Mouse (Mus musculus) lung, postnatal 4 days (tissue): ENCODE results near the gene Prox1.

Experiments
- DNase-seq, 2 experiments: peaks; one replicate each; pipeline ENCODE4 v3.0.0; 2021

The Prox1 gene

DNA sequence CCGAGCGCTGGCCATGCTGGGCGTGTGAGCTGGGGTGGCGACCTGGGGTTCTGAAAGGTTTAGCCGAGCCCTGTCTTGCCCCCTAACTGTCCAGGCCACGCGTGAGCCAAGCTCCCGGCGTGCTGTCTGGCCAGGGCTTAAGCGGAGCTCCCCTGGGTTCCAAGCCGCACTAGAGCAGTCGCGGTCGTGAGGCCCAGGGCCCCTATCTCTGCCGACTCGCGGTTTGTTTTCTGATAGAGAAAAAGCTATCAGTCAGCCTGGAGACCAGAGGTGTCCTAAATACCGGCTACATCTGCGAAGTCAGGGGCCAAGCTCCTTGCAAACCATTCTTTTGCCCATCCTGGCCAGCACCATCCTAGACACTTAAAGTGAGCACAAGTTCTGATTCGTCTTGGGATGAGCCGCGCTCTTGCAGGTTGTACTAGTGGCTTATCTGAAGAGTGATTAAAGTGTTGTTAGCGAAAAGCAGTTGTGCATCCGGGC is 2.5 kb upstream of the Prox1 start:
- no peak for DNase-seq

DNA sequence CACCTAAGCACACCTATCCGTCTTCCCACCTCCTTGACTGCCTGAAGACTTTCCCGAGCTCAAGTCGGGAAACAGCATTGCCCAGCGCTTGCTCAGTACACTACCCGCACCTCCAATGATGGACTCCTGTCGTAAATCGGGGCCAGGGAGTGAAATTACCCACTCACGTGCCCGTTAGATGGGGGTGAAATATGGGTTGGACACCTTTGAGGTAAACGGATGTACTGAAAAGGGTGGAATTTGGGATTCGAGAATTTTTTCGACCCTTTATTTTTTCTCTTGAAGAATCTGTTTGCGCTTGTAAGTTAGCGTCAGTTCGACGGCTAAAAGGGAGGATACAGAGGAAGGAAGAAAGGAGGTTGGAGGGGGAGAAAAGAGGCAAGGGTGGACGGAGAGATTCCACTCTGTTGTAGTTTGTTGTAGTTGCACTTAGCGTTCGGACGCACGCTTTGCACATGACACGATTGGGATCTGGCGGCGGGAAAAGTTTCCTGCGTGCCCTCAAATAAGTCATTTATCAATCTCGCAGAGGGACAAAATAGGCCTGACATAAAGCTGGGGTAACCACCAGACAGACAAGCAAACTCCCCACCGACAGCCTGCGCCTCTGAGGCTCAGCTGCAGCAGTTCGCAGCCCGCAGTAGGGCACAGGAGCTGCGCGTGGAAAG is 1.9 kb upstream of the Prox1 start:
- DNase-seq = no peak

DNA sequence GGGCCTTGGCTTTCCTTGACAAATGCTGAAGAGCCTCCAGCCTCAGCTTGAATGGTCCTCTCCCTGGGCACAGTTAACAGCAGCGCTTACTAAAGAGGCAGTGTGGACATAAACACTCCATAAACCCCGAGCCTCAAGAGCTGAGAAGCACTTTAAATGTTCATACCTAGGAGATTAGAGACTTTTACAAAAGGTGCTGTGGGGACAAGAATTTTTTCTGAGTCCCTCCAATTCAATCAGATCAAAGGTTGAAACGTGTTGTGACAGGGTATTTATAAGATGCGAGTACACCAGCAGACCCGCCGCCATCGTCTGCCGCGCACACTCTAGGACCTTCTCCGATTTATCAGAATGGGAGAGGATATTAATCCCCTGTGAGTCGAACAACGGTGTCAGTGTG is 1.2 kb upstream of the Prox1 start:
- no peak for DNase-seq

DNA sequence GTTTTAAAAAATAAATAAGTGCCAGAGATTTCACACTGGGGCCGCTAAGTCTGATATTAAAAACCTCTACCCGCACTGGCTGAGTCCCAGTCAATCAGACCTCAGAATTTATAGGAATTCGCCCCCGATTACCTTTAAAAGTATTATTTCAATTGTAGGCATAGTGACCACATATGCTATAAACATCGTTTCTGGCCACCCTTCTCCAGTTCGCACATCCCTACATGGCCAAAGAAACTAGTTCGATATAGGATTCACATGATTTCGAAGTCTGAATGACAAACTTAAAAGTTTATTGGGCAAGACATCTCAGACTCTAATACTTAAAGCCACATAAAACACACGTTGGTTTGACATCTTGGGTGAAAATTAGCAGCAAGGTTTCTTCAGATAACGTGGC is 827 bp upstream of the Prox1 start:
- DNase-seq = no peak

DNA sequence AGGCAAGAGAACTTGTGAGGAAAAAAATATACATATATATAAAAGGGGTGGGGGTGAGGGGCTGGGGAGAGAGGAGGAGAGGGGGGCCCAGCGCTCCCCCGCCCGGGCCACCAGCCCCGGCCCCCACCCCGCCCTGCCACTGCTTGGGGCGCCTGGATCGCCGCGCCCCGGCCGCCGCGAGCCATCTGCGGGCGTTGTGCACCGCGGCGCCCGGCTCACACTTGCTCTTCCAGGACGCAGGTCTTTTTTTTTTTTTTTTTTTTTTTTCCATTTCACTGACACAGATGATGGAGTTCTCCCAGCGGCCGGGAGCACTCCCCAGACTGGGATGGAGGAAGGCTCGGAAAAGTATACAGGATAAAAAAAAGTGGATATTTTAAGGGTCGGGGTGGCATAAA is 304 bp upstream of the Prox1 start:
- no peak for DNase-seq

DNA sequence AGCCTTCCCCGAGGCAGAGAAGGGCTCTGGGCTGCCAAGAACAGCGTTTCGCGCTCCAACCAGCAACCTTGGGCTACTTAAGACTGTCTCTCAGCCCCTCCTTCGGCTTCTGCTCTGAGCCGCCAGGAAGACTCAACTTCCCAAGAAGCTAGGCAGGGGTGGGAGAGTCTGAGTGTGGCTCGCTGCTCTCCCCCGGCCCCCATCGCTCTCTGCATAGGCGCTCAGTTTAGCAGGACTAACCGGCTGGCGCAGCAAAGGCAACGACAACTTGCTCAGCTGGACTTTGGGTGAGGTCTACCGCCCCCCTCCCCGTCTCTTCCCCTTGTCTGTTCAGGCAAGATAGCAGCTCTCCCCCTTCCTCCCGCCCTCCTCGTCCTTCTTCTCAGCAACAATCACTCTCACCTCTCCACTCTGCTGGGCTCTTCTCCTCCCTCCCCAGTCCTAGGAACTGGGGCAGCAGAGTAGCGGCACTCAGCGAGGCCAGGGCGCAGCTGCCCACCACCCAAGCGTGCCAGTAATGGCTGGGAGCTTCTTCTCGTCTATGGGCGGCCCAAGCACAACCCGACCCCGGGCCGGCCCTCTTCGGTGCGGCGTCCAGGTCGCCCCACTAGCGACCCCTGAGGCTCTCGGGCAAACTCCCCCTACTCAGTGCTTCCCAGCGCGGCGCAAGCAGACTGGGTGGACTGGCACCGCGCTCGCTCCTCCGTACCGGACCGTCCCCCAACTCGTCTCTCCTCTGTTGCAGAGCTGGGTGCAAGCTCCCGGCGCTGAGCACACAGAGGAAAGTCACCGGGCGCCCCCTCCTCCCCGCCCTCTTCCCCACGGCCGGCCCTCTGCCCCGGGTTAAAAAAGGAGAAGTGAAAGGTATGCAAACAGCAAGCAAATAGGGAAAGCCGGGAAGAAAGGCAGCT is 1.5 kb downstream of the Prox1 start:
- DNase-seq = peak in 1 of 2 experiments; percentile 10

DNA sequence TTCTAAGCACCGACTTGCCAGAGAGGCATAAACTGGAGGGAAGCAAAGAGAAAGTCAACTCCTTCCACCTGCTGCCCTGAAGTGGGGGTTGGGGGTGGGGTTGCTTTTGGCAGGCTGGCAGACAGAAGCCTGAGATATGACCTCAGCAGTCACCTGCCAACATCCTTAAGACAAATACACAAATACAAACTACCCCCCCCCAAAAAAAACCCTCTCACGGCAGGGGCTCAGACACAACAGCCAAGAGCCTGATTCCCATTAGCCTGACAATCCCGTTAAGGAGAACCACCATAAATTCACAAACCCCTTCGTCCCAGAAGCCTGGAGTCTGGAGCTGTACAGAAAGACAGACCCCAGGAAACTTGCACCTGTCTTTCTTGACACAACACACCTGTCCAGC is 2.4 kb downstream of the Prox1 start:
- no peak for DNase-seq

DNA sequence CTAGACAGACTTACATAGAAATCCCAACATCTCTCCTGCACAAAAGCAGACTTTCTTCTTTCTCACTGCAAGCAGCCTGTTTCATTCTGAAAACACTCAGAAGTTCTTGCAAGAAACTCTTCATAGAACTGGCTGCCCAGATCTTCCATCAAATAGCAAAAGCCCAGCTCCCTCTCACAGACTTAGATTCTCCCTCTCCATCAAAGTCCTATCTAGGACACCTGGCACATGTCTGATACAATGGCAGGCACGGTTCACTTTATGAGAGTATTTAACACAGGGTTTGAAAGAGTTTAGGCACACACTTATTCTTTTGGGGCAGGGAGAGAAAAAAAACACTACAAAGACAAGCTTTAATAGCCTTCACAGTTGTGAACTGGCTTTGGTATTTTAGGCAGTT is 2.9 kb downstream of the Prox1 start:
- no peak for DNase-seq

DNA sequence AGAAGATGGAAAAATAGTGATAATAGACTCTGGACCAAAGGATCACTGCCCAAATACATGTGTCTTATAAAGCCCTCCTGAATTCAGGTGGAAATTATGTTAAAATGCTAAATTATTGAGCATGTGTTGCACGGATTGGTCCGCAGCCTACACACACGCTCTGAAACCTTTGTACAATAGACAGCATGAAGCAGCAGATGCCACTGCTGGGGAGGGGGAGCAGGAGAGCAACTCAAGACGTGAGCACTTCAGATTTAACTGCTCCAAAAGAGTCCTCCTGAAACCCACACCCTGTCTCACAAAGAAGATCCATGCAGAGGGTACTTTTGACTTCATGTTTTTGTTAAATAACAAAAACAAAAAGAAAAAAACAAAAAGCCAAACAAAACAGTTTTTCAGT is 5.0 kb downstream of the Prox1 start:
- no peak for DNase-seq

DNA sequence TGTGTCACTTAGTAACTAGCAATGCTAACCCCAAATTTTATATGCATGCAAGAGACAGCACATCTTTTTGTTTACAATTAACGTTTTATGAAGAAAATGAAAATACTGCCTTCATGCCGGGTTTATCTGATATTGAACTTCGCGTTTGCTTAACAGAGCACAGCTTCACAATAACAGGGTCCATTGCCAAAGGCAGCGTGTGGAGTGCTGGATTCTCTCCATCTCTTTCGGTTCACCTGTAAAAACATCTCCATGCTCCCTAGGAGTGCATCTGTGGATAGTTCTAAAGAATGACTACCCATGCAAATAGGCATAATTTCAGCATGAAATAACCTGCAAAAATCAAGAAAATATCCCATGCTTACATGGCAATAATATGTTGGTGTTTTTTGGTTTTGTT is 7.0 kb downstream of the Prox1 start:
- no peak for DNase-seq

DNA sequence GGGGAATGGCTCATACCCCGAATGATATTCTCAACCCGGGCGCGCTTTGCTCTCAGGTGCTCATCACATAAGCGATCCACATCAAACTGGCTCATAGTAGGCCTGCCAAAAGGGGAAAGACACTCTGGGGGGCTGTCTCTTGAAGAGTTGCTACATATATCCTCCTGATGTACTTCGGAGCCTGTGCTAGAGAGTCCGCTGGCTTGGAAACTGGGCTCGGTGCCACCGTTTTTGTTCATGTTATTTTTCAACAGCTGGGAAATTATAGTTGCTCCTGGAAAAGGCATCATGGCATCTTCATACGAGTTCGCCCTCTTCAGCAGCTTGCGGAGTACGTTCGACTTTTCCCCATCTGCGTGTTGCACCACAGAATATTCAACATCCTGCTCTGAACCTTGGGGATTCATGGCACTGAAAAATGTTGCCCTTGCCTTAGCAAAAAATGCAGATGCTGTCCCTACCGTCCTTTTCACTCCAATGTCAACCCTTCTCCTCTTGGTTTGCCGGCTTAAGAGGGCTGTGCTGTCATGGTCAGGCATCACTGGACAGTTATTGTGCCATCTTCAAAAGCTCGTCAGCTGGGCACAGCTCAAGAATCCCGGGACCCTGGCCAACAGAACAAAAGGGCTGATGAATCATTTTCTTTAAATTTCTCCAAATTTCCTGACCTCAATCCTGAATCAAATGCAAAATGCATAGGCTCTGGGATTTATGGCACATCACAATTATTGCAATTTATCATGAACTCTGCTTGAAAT is 8.6 kb downstream of the Prox1 start:
- DNase-seq = peak; percentile 47 to 75

DNA sequence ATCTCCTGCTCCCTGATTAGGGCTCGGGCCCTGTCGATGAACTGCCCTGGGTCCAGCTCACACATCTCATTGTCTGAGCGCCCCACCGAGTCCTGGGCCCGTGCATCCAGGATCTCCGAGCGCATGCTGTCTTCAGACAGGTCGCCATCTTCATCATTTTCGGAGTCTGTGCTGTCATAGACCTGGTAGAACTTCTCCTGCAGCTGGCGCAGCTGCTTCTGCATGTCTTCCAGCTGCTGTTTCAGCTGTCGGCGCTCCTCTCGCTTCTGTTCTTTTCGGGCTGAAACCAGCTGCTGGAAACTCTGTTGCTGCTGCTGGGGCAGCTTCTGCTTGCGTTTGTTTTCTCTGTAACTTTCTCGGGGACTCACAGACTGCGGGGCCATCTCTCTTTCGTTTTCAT is 9.2 kb downstream of the Prox1 start:
- DNase-seq = peak; percentile 23 to 69

DNA sequence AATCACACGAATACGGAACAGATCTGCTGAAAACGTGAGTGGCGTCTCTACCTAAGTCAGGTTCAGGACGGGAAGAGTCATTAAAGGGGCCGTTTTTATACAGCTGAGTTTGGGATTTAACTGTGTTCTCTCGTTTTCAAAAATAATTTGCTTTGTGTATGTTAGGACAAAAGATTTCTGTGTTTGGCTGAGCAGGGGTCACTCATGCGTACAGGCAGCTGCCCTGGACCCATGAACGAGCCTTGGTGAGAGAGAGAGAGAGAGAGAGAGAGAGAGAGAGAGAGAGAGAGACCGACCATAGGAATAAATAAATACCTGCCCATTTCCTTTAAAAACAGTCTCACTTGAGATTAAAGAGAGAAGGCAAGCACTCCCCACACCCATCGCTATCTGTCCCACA is 11.1 kb downstream of the Prox1 start:
- no peak for DNase-seq

DNA sequence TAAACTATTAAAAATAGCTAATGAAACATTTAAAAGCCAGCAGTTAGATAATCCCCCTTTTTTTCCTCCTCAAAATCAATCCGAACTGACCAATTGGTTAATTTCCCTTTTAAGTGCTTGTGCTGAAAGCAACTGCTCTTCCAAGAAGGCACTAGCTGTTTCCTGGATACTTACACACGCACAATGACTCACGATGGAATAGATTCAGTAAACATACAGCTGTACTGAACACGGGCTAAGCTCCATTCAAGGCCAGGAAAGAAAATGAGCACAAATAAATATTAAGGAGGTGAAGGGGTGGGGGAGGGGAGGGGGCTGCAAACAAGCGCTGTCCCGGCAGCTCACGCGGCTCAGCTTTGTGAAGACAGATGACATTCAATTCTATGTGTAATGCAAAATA is 14.8 kb downstream of the Prox1 start:
- DNase-seq = no peak

DNA sequence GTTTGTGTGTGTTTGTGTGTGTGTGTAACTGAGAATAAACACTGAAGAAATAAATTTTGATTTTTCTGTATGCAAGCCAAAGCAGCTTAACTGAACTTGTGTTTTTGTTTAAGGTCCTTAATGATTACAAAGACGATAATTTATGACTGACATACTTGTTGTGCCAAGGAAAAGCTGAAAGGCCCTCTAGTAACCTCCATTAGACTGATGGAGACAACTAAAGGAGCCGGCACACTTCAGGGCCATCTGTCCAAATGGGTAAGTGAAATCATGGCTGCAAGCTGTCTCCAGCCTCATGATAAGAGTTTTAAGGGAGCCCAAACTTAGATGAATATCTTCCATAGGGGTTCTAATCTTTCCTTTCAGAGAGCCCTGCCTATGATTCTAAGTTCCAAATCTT is 15.5 kb downstream of the Prox1 start:
- DNase-seq = no peak

DNA sequence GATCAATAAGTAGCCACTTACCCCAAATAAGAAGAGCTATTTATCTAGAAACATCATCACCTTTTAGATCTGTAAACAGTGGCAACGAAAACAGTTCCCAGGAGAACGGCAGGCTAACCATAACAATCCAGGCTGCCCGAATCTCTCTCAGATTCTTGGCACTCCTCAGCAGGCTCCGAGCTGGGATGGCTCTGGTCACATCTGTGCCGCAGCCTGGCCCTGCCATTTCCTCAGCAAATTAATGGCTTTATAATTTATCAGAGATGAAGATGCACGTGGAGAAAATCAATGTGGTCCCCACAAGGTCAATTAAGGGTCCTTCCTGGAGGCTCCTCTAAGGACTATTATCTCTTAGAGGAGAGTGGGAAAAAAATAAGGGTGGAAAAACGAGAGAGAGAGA is 16.2 kb downstream of the Prox1 start:
- no peak for DNase-seq

DNA sequence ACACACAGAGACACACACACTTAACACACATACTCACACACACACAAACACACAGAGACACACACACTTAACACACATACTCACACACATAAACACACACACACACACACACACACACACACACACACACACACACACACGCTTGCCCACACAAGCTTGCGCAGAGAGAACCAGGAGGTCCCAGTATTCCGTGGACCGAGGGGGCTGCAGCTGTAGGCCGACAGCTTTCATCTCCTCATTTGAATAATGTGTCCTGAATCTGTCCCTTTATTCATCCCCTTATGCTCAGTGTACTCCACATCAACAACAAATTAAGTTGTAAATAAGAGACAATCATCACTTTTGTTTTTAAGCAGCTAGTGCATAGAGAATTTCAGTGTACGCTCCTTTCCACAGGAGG is 17.9 kb downstream of the Prox1 start:
- no peak for DNase-seq

DNA sequence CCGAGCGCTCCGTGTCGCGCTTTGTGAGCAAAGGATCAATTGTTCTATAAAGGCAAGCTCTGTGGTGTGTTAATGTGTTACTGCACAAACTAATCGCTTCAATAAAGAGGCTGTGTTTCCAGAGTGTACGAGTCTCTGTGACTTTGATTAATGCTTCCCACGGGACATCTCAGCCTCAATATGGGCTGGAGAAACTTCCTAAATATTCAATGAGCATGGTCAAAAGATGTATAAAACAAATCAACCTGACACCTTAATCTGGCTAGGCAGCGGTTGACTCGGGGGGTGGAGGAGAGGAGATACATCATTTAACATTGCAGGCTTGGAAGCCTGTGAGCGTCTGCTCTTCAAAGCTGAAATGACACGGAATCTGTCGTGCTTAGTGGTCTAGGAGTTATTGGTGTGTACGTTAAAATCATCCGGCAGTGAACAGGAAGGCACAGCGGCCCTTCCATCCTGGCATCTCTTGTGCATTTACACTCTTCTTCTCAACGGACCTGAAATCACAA is 21.2 kb downstream of the Prox1 start:
- no peak for DNase-seq

DNA sequence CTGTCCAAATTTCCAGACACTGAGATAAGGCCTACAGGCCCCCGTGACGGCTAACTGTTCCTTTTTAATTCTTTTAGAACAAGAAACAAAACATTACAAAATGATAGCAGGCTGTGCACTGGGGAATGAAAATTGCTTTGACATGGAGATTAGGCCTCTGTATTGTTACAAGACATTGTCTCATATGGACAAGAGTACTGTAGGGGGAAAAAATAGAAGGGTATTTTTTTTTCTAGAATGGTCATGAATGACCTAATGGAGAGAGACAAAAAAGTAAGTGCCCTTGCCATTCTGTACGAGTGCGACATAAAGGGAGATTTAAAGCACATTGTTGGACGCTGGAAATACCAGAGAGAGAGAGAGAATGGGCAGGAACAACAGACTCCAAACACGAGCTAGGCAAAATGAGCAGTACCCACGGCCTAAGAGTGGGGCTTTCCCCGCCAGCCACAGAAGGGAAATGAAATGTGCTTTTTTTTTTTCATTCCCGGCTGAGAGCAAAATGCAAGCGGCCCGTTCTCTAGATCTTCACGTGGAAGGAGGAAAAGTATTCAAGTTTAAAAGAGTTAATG is 21.8 kb downstream of the Prox1 start:
- DNase-seq = no peak

DNA sequence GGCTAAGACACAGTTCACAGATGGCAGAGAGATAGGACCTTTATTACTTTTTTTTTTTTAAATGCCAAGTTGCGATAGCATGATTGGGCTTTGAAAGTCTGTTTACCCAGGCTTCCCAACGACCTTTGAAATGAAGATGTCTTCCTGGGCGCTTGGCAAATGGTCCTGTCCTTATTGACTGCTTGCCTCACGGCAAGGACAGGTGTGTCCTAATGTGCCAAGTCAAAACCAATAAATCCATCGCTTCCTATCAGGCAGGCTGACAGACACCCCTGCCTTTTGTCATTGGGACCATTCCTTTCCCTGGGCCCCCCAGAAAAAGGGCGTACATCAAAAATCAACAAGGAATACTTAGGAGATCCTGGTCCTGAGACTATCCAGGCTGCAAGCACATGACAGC is 22.7 kb downstream of the Prox1 start:
- no peak for DNase-seq

DNA sequence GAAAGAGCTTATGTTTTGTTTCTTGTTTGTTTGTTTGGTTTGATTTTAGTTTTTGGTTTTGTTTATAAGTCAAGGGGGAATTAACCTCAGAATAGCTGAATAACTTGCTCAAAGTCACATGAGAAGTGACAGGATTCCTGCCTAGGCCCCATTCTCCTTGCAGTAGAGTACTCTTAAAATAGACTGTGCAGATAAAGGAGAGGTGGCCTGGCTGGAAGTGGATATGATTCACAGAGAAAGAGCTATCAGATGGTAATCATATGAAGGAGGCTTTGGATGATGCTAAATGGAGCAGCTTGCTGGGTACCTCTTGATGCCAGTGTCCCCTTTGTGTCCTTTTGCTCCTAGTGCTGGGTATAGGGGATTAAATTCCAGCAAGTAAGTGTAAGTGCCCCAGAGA is 26.1 kb downstream of the Prox1 start:
- no peak for DNase-seq

DNA sequence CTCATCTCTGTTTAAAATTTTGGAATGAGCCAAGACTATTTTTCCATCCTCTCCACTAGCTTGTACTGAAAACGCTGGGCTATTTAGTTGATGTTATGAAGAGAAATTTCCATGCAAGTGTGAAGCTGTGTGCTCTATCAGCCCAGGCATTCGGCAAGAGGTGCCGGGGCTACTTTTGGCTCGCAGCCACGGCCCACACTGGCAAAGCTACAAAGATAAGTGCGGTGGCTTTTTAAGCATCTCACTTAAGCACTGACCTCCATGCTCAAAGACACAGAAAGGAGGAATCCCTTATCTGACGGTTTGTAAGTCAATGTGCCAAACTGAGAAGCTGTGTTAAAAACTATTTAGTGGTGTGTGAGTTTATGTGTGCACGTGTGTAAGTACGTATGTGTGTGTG is 26.9 kb downstream of the Prox1 start:
- no peak for DNase-seq

DNA sequence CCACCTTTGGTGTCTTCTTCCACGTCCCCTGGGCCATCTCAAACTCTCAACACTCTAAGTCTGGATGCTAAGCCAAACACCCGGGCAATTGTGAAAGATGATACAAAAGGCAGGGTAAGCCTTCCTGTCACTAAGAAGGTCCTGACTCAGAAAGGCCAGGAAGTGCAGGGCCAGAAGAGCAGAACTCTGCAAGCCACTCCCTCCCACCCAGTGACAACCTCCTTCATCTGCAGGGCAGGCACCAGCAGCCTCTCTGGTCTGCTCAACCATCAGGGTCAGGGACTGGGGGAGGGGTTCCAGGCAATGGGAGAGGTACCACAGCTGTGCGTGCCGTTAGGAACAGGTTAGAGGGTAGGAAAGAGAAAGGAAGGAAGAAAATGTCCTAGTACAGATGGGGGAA is 27.9 kb downstream of the Prox1 start:
- DNase-seq = no peak
